Mouse (Mus musculus) hematopoietic multipotent progenitor cell, adult 10-12 weeks (in vitro differentiated cells): ENCODE data around the gene St6gal2. TPM values are rescaled to one million over a fixed set of nuclear protein-coding genes. Genes with fewer than 3 reads are reported as not detected.

Source experiments
- polyA plus RNA-seq: library from polyadenylated mRNA; stranded (reverse); fragments of >175 nt; gene quantifications from 2 replicates; pipeline ENCODE4 v1.2.3, GENCODE M21; 2012; ENCODE audit warnings: low replicate concordance

The St6gal2 gene
- polyA plus RNA-seq: not detected in 2 replicates

DNA sequence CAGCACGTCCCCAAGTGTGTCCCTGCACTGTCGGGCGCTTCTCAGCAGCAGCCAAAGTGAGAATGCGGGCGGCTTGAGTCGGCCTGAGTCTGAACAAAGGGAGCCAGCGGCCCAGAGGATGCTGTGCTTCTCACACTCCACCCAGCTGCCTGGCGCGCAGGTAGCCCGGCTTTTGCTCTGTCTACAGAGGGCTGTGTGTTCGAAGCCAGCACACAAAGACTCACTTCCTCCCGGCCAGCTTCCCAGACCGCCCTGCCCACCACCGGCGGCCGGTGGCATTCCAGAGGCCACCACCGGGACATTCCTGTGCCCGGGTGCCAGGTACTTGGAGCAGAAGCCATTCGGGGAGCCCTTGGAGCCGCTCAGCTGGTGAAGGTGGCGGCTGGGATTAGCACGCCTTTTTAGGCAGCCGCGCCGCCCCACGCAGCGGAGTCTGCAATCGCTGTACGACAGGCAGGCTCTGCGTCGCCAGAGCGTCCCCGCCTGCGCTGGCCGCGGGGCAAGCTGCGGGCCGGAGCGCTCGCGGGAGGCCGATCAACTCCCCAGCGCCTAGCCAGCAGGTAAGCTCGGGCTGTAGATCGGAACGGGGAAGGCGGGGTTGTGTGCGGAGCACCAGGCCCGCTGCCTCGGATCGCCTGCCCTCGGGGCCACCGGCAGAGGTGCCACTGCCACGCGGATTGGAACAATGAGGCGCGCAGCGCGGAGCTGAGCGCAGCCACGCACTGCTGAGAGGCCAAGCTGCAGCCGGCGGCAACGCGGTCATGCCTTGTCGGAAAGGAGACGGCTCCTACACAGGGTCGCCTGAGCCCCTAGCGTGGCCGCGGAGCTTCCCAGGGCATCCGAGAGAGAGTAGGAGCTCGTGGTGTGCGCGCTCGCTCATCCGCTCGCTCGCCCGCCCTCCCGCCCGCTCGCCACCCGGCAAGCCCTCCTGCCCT is at the start of gene St6gal2:
Gene St6gal2 (plus strand): TSS at position 133 of the 935 bp plus-strand sequence.

Other genes with a start within 250 kb of the St6gal2 start
- gene Vmn2r118, start 179.8 kb downstream of the St6gal2 start, polyA plus RNA-seq: not detected in 2 replicates